Mouse (Mus musculus): ENCODE data around the gene Nfatc4. TPM values are rescaled to one million over a fixed set of nuclear protein-coding genes. Genes with fewer than 3 reads are reported as not detected.

The Nfatc4 gene
- polyA plus RNA-seq, 1 experiment: not detected

- no peak overlapping the region for H3K27ac ChIP-seq (ENCODE audit: insufficient read depth, low read depth, low read length)
- peaks cover 31% of the 10 kb centered on the region for H3K4me1 ChIP-seq (ENCODE audit: control insufficient read depth, insufficient read depth, low read length)
- no peak overlapping the region for H3K4me3 ChIP-seq (ENCODE audit: insufficient read depth, low read depth, low read length)
- 12% methylated on average over 15 of the region's 15 CpGs for WGBS
- TF ChIP-seq CTCF (IDR thresholded peaks at IDR 0.05; ENCODE audit: insufficient read depth, low read depth, low read length): no peak
- no peak for TF ChIP-seq POLR2A (IDR thresholded peaks at IDR 0.05; ENCODE audit: insufficient read depth, low read depth, low read length)
Observed at GRCm38 (mm10) chr14:55826142-55826541, 3.2 kb downstream of the Nfatc4 start.

DNA sequence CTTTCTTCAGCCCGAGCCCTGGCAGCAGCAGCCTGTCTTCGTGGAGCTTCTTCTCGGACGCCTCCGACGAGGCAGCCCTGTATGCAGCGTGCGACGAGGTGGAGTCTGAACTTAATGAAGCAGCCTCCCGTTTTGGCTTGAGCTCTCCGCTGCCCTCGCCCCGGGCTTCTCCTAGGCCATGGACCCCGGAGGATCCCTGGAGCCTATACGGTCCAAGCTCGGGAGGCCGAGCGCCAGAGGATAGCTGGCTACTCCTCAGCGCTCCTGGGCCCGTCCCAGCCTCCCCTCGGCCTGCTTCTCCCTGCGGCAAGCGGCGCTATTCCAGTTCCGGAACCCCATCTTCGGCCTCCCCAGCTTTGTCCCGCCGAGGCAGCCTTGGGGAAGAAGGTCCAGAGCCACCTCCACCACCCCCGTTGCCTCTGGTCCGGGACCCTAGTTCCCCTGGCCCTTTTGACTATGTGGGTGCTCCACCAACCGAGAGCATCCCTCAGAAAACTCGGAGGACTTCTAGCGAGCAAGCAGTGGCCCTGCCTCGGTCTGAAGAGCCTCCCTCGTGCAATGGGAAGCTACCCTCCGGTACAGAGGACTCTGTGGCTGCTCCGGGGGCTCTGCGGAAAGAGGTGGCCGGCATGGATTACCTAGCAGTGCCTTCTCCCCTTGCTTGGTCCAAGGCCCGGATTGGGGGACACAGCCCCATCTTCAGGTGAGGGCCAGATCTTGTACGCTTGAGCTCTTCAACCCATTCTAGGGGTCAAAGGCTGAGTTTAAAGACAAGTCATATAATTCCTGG lies 3.8 kb downstream of the Nfatc4 start:
- TF ChIP-seq POLR2A (IDR thresholded peaks at IDR 0.05; ENCODE audit: insufficient read depth, low read depth, low read length) (no peak), CTCF (IDR thresholded peaks at IDR 0.05; ENCODE audit: insufficient read depth, low read depth, low read length) (no peak)
- peaks cover 31% of the 10 kb centered on the region for H3K4me1 ChIP-seq (ENCODE audit: control insufficient read depth, insufficient read depth, low read length)
- no peak overlapping the region for H3K27ac ChIP-seq (ENCODE audit: insufficient read depth, low read depth, low read length)
- no peak overlapping the region for H3K4me3 ChIP-seq (ENCODE audit: insufficient read depth, low read depth, low read length)
- 38% methylated on average over 41 of the region's 41 CpGs for WGBS

DNA sequence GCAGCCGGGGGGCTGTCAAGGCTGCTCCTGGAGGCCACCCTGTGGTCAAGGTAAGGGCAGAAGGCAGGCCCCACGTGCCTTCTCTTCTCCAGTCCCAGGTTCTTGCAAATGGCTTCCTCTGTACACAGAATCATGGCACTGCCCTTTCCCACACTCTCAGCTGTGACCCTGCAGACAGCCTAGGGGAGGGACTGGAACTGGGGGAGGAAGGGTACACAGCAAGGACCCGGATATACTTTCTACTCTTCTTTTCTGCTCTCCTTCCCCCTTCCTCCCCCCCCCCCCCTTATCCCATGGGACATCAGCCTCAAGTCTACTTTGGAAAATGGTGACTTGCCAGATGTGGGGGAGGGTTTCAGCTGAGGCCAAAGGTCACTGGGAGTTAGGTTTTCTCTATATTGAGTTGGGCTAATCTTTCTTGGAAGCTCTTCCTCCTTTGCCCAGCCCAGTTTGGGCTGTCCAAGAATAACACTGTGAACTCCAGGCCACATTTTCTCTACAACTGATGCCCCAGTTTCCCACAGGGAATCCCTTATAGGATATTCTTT lies 5.8 kb downstream of the Nfatc4 start:
- TF ChIP-seq CTCF (IDR thresholded peaks at IDR 0.05; ENCODE audit: insufficient read depth, low read depth, low read length): no peak
- TF ChIP-seq POLR2A (IDR thresholded peaks at IDR 0.05; ENCODE audit: insufficient read depth, low read depth, low read length): no peak
- Histone ChIP-seq H3K4me1 (ENCODE audit: control insufficient read depth, insufficient read depth, low read length) (peaks cover 20% of the 10 kb centered on the region), H3K4me3 (ENCODE audit: insufficient read depth, low read depth, low read length) (no peak overlapping the region), H3K27ac (ENCODE audit: insufficient read depth, low read depth, low read length) (no peak overlapping the region)
- 70% methylated on average over 3 of the region's 3 CpGs for WGBS

- Histone ChIP-seq H3K4me1 (ENCODE audit: control insufficient read depth, insufficient read depth, low read length) (peaks cover 14% of the 10 kb centered on the region), H3K27ac (ENCODE audit: insufficient read depth, low read depth, low read length) (no peak overlapping the region), H3K4me3 (ENCODE audit: insufficient read depth, low read depth, low read length) (no peak overlapping the region)
- no peak for TF ChIP-seq POLR2A (IDR thresholded peaks at IDR 0.05; ENCODE audit: insufficient read depth, low read depth, low read length)
- no peak for TF ChIP-seq CTCF (IDR thresholded peaks at IDR 0.05; ENCODE audit: insufficient read depth, low read depth, low read length)
- 94% methylated on average over 16 of the region's 16 CpGs for WGBS
Observed at GRCm38 (mm10) chr14:55829854-55830253, 6.9 kb downstream of the Nfatc4 start.

DNA sequence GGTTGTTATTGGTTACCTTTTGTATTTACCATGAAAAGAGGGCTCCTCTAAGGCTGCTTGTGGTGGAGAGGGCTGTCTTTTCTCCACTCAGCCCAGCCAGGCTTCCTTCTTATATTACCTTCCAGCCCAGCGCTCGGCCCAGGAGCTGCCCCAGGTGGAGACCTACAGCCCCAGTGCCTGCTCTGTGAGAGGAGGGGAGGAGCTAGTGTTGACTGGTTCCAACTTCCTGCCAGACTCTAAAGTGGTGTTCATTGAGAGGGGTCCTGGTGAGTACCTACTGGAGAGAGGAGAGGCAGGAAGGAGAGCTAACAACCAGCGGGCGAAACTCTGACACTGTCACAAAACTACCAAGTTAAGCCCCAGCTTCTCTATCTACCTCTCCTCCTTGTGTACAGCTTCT lies 7.4 kb downstream of the Nfatc4 start:
- H3K4me3 ChIP-seq (ENCODE audit: insufficient read depth, low read depth, low read length): no peak overlapping the region
- H3K4me1 ChIP-seq (ENCODE audit: control insufficient read depth, insufficient read depth, low read length): peaks cover 9% of the 10 kb centered on the region
- TF ChIP-seq POLR2A (IDR thresholded peaks at IDR 0.05; ENCODE audit: insufficient read depth, low read depth, low read length): no peak
- no peak overlapping the region for H3K27ac ChIP-seq (ENCODE audit: insufficient read depth, low read depth, low read length)
- 90% methylated on average over 4 of the region's 4 CpGs for WGBS

DNA sequence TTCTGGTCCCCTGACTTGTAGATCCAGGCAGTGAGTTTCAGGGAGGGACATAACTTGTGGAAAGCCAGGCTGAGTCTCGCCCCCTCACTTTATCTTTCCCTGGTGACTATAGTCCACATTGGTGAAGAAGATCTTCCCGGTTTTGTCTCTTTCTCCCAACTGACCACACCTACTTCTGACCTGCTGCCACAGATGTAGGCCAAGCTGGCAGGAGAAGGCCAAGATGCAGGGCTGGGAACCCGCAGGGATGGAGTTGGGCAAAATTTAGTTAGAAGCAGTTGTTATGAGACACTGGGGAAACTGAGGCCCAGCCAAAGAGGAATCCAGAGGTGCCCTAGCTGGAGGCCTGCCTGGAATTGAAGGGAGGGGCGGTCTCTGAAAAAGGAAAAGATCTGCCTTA lies 10.2 kb downstream of the Nfatc4 start:
- over 99% methylated on average over 4 of the region's 4 CpGs for WGBS
- TF ChIP-seq POLR2A (IDR thresholded peaks at IDR 0.05; ENCODE audit: insufficient read depth, low read depth, low read length): no peak
- no peak for TF ChIP-seq CTCF (IDR thresholded peaks at IDR 0.05; ENCODE audit: insufficient read depth, low read depth, low read length)
- no peak overlapping the region for H3K27ac ChIP-seq (ENCODE audit: insufficient read depth, low read depth, low read length)
- no peaks in the 10 kb centered on the region for H3K4me1 ChIP-seq (ENCODE audit: control insufficient read depth, insufficient read depth, low read length)
- H3K4me3 ChIP-seq (ENCODE audit: insufficient read depth, low read depth, low read length): no peak overlapping the region

DNA sequence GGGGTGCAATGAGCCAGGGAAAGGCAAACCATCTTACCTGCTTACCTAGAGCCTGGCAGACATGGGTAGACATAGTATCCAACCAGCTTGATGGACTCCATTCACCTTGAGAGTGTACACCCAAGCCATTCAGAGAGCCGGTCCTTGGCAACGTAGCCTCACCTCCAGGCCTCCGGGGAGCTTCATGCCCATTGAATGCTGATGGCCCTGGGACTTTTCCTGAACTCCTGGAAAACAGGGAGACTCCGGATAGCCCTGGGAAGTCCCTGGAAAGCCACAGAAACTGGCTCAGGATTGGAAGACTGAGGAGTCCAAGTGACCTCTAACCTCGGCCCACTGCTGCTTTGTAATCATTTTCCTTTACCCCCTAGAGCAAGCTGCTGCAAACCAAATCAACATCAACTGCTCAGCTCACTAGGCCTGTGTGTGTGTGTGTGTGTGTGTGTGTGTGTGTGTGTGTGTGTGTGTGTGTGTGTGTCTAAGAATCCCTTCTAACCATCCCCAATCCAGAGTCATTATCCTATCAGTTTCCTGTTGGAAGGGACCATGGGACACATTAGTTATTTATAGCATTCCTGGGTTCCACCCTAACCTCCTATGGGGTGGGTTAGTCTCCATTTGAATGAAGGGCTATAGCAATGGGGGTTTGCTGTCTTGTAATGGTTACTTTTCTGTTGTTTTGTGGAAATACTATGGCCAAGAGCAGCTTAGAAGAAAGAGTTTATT lies 12.0 kb downstream of the Nfatc4 start:
- no peak for TF ChIP-seq CTCF (IDR thresholded peaks at IDR 0.05; ENCODE audit: insufficient read depth, low read depth, low read length)
- TF ChIP-seq POLR2A (IDR thresholded peaks at IDR 0.05; ENCODE audit: insufficient read depth, low read depth, low read length): no peak
- WGBS: 78% methylated on average over 5 of the region's 5 CpGs
- no peaks in the 10 kb centered on the region for H3K4me1 ChIP-seq (ENCODE audit: control insufficient read depth, insufficient read depth, low read length)
- no peak overlapping the region for H3K27ac ChIP-seq (ENCODE audit: insufficient read depth, low read depth, low read length)
- H3K4me3 ChIP-seq (ENCODE audit: insufficient read depth, low read depth, low read length): no peak overlapping the region

GRCm38 (mm10) chr14:55838312-55838711 lies 15.4 kb downstream of the Nfatc4 start:
- WGBS: 90% methylated on average over 5 of the region's 5 CpGs
- no peak overlapping the region for H3K27ac ChIP-seq (ENCODE audit: insufficient read depth, low read depth, low read length)
- H3K4me3 ChIP-seq (ENCODE audit: insufficient read depth, low read depth, low read length): no peak overlapping the region
- TF ChIP-seq POLR2A (IDR thresholded peaks at IDR 0.05; ENCODE audit: insufficient read depth, low read depth, low read length): no peak
- no peak for TF ChIP-seq CTCF (IDR thresholded peaks at IDR 0.05; ENCODE audit: insufficient read depth, low read depth, low read length)
- no peaks in the 10 kb centered on the region for H3K4me1 ChIP-seq (ENCODE audit: control insufficient read depth, insufficient read depth, low read length)

GRCm38 (mm10) chr14:55838740-55839139 lies 15.8 kb downstream of the Nfatc4 start:
- no peak for TF ChIP-seq CTCF (IDR thresholded peaks at IDR 0.05; ENCODE audit: insufficient read depth, low read depth, low read length)
- no peak for TF ChIP-seq POLR2A (IDR thresholded peaks at IDR 0.05; ENCODE audit: insufficient read depth, low read depth, low read length)
- Histone ChIP-seq H3K27ac (ENCODE audit: insufficient read depth, low read depth, low read length) (no peak overlapping the region), H3K4me1 (ENCODE audit: control insufficient read depth, insufficient read depth, low read length) (no peaks in the 10 kb centered on the region), H3K4me3 (ENCODE audit: insufficient read depth, low read depth, low read length) (no peak overlapping the region)
- WGBS: 92% methylated on average over 4 of the region's 4 CpGs

All from olfactory bulb, adult 2 months (tissue).